In the genomic region with DNA sequence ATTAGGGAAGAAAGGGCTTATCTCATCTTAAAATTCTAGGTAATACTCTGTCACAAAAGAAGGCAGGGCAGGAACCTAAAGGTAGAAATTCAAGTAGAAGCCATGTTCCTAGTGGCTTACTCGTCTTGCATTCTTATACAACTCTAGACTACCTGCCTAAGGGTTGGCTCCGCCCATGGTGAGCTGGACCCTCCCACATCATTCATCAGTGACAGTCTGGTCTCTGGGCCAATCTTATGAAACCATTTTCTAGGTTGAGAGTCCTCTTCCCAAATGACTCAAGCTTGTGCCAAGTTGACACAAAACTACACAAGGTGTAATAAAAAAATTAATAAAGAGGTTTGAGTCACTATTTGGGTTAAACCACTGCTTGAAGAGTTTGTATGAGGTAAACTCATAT, we compare ENCODE assay signal across 35 mouse cellular contexts.
"Had no signal": no experiment of that assay in that cellular context is flagged by ENCODE, and none has a peak within 500 bp of the region (broad histone marks: within the 10 kb centered on the region; RNA-seq: fewer than 3 reads in every experiment).

No protein-coding gene starts in this region.

- H3K9ac ChIP-seq: heart, embryonic 13.5 days; heart, embryonic 15.5 days; hindbrain, embryonic 12.5 days; hindbrain, embryonic 13.5 days; hindbrain, embryonic 14.5 days; hindbrain, embryonic 15.5 days; intestine, embryonic 15.5 days; kidney, embryonic 15.5 days had no signal

- H3K4me3 ChIP-seq: heart, embryonic 10.5 days; heart, embryonic 13.5 days; heart, embryonic 15.5 days; hindbrain, embryonic 10.5 days; hindbrain, embryonic 12.5 days; hindbrain, embryonic 13.5 days; hindbrain, embryonic 15.5 days; intestine, embryonic 15.5 days; kidney, embryonic 15.5 days; layer of hippocampus, adult 2 months; left cerebral cortex, adult 2 months had no signal

- H3K4me1 ChIP-seq: heart, embryonic 10.5 days; heart, embryonic 13.5 days; heart, embryonic 15.5 days; hindbrain, embryonic 10.5 days; hindbrain, embryonic 12.5 days; hindbrain, embryonic 15.5 days; intestine, embryonic 15.5 days; kidney, embryonic 15.5 days had no signal

- H3K36me3 ChIP-seq: heart, embryonic 10.5 days; heart, embryonic 13.5 days; heart, embryonic 15.5 days; hindbrain, embryonic 10.5 days; hindbrain, embryonic 12.5 days; hindbrain, embryonic 13.5 days; hindbrain, embryonic 15.5 days; intestine, embryonic 15.5 days; kidney, embryonic 15.5 days had no signal

- H3K27me3 ChIP-seq: heart, embryonic 13.5 days; heart, embryonic 15.5 days; hindbrain, embryonic 12.5 days; hindbrain, embryonic 13.5 days; hindbrain, embryonic 15.5 days; intestine, embryonic 15.5 days; kidney, embryonic 15.5 days had no signal

- DNase-seq: heart, postnatal 10 days; heart, postnatal 14 days; heart, postnatal 36 days; heart, postnatal 4 days; kidney, adult 11 months; kidney, adult 18-20 months; kidney, adult 2 months; kidney, adult 8-10 months; kidney, adult 9 months; kidney, postnatal 10 days; kidney, postnatal 14 days; kidney, postnatal 25 days; kidney, postnatal 36 days; kidney, postnatal 4 days; layer of hippocampus, adult 9-11 months; layer of hippocampus, postnatal 36 days had no signal

- H3K9me3 ChIP-seq: heart, embryonic 10.5 days; heart, embryonic 13.5 days; heart, embryonic 15.5 days; hindbrain, embryonic 10.5 days; hindbrain, embryonic 12.5 days; hindbrain, embryonic 13.5 days; hindbrain, embryonic 15.5 days; intestine, embryonic 15.5 days; kidney, embryonic 15.5 days had no signal

- H3K4me2 ChIP-seq: heart, embryonic 11.5 days; heart, embryonic 13.5 days; heart, embryonic 15.5 days; hindbrain, embryonic 12.5 days; hindbrain, embryonic 13.5 days; hindbrain, embryonic 14.5 days; hindbrain, embryonic 15.5 days; intestine, embryonic 15.5 days; kidney, embryonic 15.5 days had no signal

- H3K27ac ChIP-seq: heart, embryonic 10.5 days; heart, embryonic 13.5 days; heart, embryonic 15.5 days; hindbrain, embryonic 10.5 days; hindbrain, embryonic 12.5 days; hindbrain, embryonic 13.5 days; hindbrain, embryonic 14.5 days; hindbrain, embryonic 15.5 days; hindbrain, postnatal 0 days; intestine, embryonic 15.5 days; kidney, embryonic 15.5 days; kidney, postnatal 0 days; layer of hippocampus, adult 2 months; left cerebral cortex, adult 2 months had no signal

- ATAC-seq: hindbrain, embryonic 16.5 days; hindbrain, postnatal 0 days; inflammation-experienced regulatory T-cells, adult 6 months; intestine, embryonic 15.5 days; intestine, embryonic 16.5 days; intestine, postnatal 0 days had no signal
